Comparison of ENCODE assay signal across 11 mouse cellular contexts in genomic region chr10:97160892-97161291, GRCm38 (mm10).
DNase-seq lines count a peak whose midpoint lies in the region; ATAC-seq and TF ChIP-seq lines count a peak whose summit lies in the region.
"Had no signal": no experiment of that assay in that cellular context is flagged by ENCODE, and none has a peak within 500 bp of the region (broad histone marks: within the 10 kb centered on the region; RNA-seq: fewer than 3 reads in every experiment).

No protein-coding gene starts in this region.

- no peaks in the 10 kb centered on the region for H3K27me3 ChIP-seq in hindbrain, embryonic 13.5 days
- no peaks in the 10 kb centered on the region for H3K27me3 ChIP-seq in hindbrain, postnatal 0 days (ENCODE audit: insufficient read depth, low read length)
- H3K27me3 ChIP-seq in cerebellum, adult 2 months (ENCODE audit: control insufficient read depth, insufficient read depth, low read length): no peaks in the 10 kb centered on the region
- no peaks in the 10 kb centered on the region for H3K27me3 ChIP-seq in intestine, embryonic 15.5 days (replicated peaks)
- H3K27me3 ChIP-seq: kidney, embryonic 15.5 days; limb, embryonic 13.5 days; Patski had no signal

- H3K4me3 ChIP-seq in hindbrain, embryonic 13.5 days: no peak overlapping the region
- H3K4me3 ChIP-seq in hindbrain, postnatal 0 days (ENCODE audit: low read length): no peak overlapping the region
- no peak overlapping the region for H3K4me3 ChIP-seq in cerebellum, adult 2 months (replicated peaks; ENCODE audit: insufficient read depth, low read depth, low read length)
- no peak overlapping the region for H3K4me3 ChIP-seq in intestine, embryonic 15.5 days (replicated peaks)
- H3K4me3 ChIP-seq: kidney, embryonic 15.5 days; limb, embryonic 13.5 days had no signal

- no peak for DNase-seq in hindbrain, postnatal 0 days (ENCODE audit: low spot score)
- DNase-seq in CD4-positive helper T cell, adult 2 months (ENCODE audit: low read depth, low spot score): peak; percentile 35
- peak; percentile 43 to 53 for DNase-seq in cerebellum, adult 2 months
- no peak for DNase-seq in right cerebral cortex, postnatal 4 days

- H3K27ac ChIP-seq in hindbrain, embryonic 13.5 days: 0 out of 2 replicates have a peak overlapping the region, but pooled peaks have one; percentile 8
- H3K27ac ChIP-seq in hindbrain, postnatal 0 days: no peak overlapping the region
- H3K27ac ChIP-seq in cerebellum, adult 2 months (ENCODE audit: insufficient read depth, low read length): peak overlapping the region; percentile 84
- H3K27ac ChIP-seq in intestine, embryonic 15.5 days: no peak overlapping the region
- H3K27ac ChIP-seq: limb, embryonic 13.5 days had no signal

- H3K9ac ChIP-seq in hindbrain, embryonic 13.5 days: no peak overlapping the region
- H3K9ac ChIP-seq in hindbrain, postnatal 0 days (replicated peaks; ENCODE audit: low read length): no peak overlapping the region
- H3K9ac ChIP-seq in intestine, embryonic 15.5 days: no peak overlapping the region
- H3K9ac ChIP-seq: kidney, embryonic 15.5 days; limb, embryonic 13.5 days had no signal

- TF ChIP-seq CTCF in hindbrain, postnatal 0 days (IDR thresholded peaks at IDR 0.05; ENCODE audit: low read depth): no peak
- TF ChIP-seq CTCF in cerebellum, adult 2 months (IDR thresholded peaks at IDR 0.05; ENCODE audit: borderline replicate concordance, insufficient read depth, low read depth, low read length): no peak

- no peak for TF ChIP-seq POLR2A in cerebellum, adult 2 months (IDR thresholded peaks at IDR 0.05; ENCODE audit: borderline replicate concordance, insufficient read depth, low read length)

- no peak overlapping the region for H3K4me2 ChIP-seq in hindbrain, embryonic 13.5 days
- H3K4me2 ChIP-seq in hindbrain, postnatal 0 days (ENCODE audit: low read depth, low read length): no peak overlapping the region
- H3K4me2 ChIP-seq in intestine, embryonic 15.5 days (replicated peaks): no peak overlapping the region
- H3K4me2 ChIP-seq: kidney, embryonic 15.5 days; limb, embryonic 13.5 days had no signal

- no peak for ATAC-seq in hindbrain, embryonic 13.5 days (ENCODE audit: low FRiP score)
- no peak for ATAC-seq in hindbrain, postnatal 0 days
- peak; percentile 43; the same call in 1 of the 2 replicates for ATAC-seq in intestine, embryonic 15.5 days
- no peak for ATAC-seq in megakaryocyte, adult 5-6 weeks (ENCODE audit: poor library complexity, severe bottlenecking)
- ATAC-seq in erythroblast, adult 5-6 weeks (replicated peaks; ENCODE audit: low FRiP score, poor library complexity, severe bottlenecking): no peak
- ATAC-seq: Patski had no signal

- peaks cover 19% of the 10 kb centered on the region for H3K4me1 ChIP-seq in hindbrain, embryonic 13.5 days (replicated peaks)
- H3K4me1 ChIP-seq in hindbrain, postnatal 0 days (ENCODE audit: insufficient read depth, low read length): 0 out of 2 replicates have a peak, but pooled peaks cover 4% of the 10 kb centered on the region
- H3K4me1 ChIP-seq in cerebellum, adult 2 months (ENCODE audit: control insufficient read depth, insufficient read depth, low read length): peaks cover 20% of the 10 kb centered on the region; the same call in 1 of the 2 replicates
- no peaks in the 10 kb centered on the region for H3K4me1 ChIP-seq in intestine, embryonic 15.5 days (replicated peaks)
- H3K4me1 ChIP-seq: limb, embryonic 13.5 days had no signal

- no peaks in the 10 kb centered on the region for H3K36me3 ChIP-seq in hindbrain, embryonic 13.5 days
- H3K36me3 ChIP-seq in hindbrain, postnatal 0 days (ENCODE audit: insufficient read depth, low read length): no peaks in the 10 kb centered on the region
- H3K36me3 ChIP-seq in intestine, embryonic 15.5 days: no peaks in the 10 kb centered on the region
- H3K36me3 ChIP-seq: kidney, embryonic 15.5 days; limb, embryonic 13.5 days had no signal

- no peaks in the 10 kb centered on the region for H3K9me3 ChIP-seq in hindbrain, embryonic 13.5 days
- H3K9me3 ChIP-seq in hindbrain, postnatal 0 days (ENCODE audit: low read length): no peaks in the 10 kb centered on the region
- no peaks in the 10 kb centered on the region for H3K9me3 ChIP-seq in intestine, embryonic 15.5 days
- H3K9me3 ChIP-seq: kidney, embryonic 15.5 days; limb, embryonic 13.5 days had no signal

- 41% methylated on average over 2 of the region's 2 CpGs for WGBS in hindbrain, embryonic 13.5 days
- 38% methylated on average over 2 of the region's 2 CpGs for WGBS in hindbrain, postnatal 0 days
- 5% methylated on average over 2 of the region's 2 CpGs for whole genome bisulfite sequencing in cerebellum, adult 2 months
- WGBS in intestine, embryonic 15.5 days: 34% methylated on average over 2 of the region's 2 CpGs

Comparison
In these comparisons a context has a peak if more than half of its experiments do, and no peak if none do; other contexts are left out.
1. H3K27ac ChIP-seq: peak in hindbrain, embryonic 13.5 days (single experiment) and cerebellum, adult 2 months (single experiment); none in hindbrain, postnatal 0 days (single experiment) and intestine, embryonic 15.5 days (single experiment).
2. DNase-seq: peak in CD4-positive helper T cell, adult 2 months (single experiment) and cerebellum, adult 2 months (2 of 2); none in hindbrain, postnatal 0 days (single experiment) and right cerebral cortex, postnatal 4 days (single experiment).